Mouse (Mus musculus) thymus, postnatal 14 days (tissue): ENCODE measurements around the gene AY761185.
"Not testable (repeated sequence)": the region's sequence is repeated elsewhere in the genome, so short reads cannot be mapped to it uniquely, and the experiment has no call there.

Experiments
- DNase-seq: peaks from one replicate; pipeline ENCODE4 v3.0.0; 2021

Gene AY761185

DNA sequence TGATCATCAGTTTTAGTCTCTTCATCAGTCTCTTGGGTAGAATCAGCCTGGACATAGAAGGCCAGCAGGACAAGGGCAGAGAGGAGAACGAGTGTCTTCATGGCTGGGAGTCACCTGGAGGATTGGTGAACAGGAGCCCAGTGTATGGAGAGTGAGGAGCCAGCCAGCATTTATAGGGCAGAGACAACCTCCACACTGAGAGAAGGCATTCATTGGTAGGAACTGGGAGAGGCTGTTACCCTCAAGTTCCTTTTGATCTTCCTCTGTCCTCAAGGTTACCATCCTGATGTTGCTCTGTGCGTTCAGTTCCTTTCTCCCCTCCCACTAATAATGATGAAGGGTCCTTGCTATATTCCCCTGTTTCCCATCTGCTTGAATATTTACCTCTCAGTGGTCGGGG is at the start of gene AY761185:
Gene AY761185, minus strand, starts transcription at position 101 of the 400 bp plus-strand sequence.
- no peak for DNase-seq

GRCm38 (mm10) chr8:20994042-20994441 is 49.5 kb upstream of the AY761185 start:
- not testable (repeated sequence) for DNase-seq

GRCm38 (mm10) chr8:20979846-20980245 is 35.3 kb upstream of the AY761185 start:
- no peak for DNase-seq

- DNase-seq, result no peak
These were observed 20.0 kb upstream of the AY761185 start for GRCm38 (mm10) chr8:20964531-20964930.

- no peak for DNase-seq
These were observed 22.5 kb downstream of the AY761185 start, which contains the start of gene Gm6040 for GRCm38 (mm10) chr8:20921971-20922370. Gm6040 (minus strand) TSS chr8:20922071.

GRCm38 (mm10) chr8:20912288-20912687 is 32.2 kb downstream of the AY761185 start:
- no peak for DNase-seq

GRCm38 (mm10) chr8:20908256-20908655 is 36.3 kb downstream of the AY761185 start:
- DNase-seq, result no peak

GRCm38 (mm10) chr8:20907119-20907518 is 37.4 kb downstream of the AY761185 start:
- DNase-seq, result no peak

GRCm38 (mm10) chr8:20902527-20902926 is 42.0 kb downstream of the AY761185 start, which contains the start of gene Gm15056:
Gm15056 (minus strand) TSS chr8:20902627.
- no peak for DNase-seq
